Mouse (Mus musculus) embryonic facial prominence, embryonic 14.5 days (tissue): Measurements from ENCODE around the gene Abhd14a. TPM values are rescaled to one million over a fixed set of nuclear protein-coding genes. Genes with fewer than 3 reads are reported as not detected.

Experiments used
- ATAC-seq: fragments of 200-750 bp; cut with Nextera tagmentation; 2 replicates; pipeline ENCODE4 v1.8.0; 2017; ENCODE audit warnings: low read depth, moderate number of reproducible peaks, moderate TSS enrichment
- DNase-seq: peaks from one replicate; pipeline ENCODE4 v3.0.0-alpha.2; 2015; ENCODE audit warnings: low spot score
- H3K27ac ChIP-seq: fragments of 300-500 bp; sonication (generic); replicated peaks from 2 replicates; pipeline ENCODE4 v1.5.1; 2014; ENCODE audit warnings: low read depth, mild to moderate bottlenecking, low read length, moderate library complexity
- H3K27me3 ChIP-seq: fragments of 300-500 bp; sonication (generic); replicated peaks from 2 replicates; pipeline ENCODE4 v1.6.1; 2014; ENCODE audit warnings: low read length; ENCODE audit not compliant: control insufficient read depth, insufficient read depth
- H3K36me3 ChIP-seq: fragments of 300-500 bp; sonication (generic); 2 replicates; pipeline ENCODE4 v1.6.1; 2014; ENCODE audit warnings: low read length, mixed read lengths; ENCODE audit not compliant: control insufficient read depth, insufficient read depth
- H3K4me1 ChIP-seq: fragments of 300-500 bp; sonication (generic); 2 replicates; pipeline ENCODE4 v1.6.1; 2014; ENCODE audit warnings: antibody characterized with exemption, low read length; ENCODE audit not compliant: control insufficient read depth, insufficient read depth
- H3K4me2 ChIP-seq: fragments of 300-500 bp; sonication (generic); 2 replicates; pipeline ENCODE4 v1.6.1; 2014; ENCODE audit warnings: low read depth, mild to moderate bottlenecking, low read length, moderate library complexity, mixed read lengths
- H3K4me3 ChIP-seq: fragments of 300-500 bp; sonication (generic); 2 replicates; pipeline ENCODE4 v1.5.1; 2014; ENCODE audit warnings: low read depth, mild to moderate bottlenecking, low read length
- H3K9ac ChIP-seq: fragments of 300-500 bp; sonication (generic); 2 replicates; pipeline ENCODE4 v1.6.1; 2014; ENCODE audit warnings: low read depth, mild to moderate bottlenecking, low read length, moderate library complexity, mixed read lengths
- H3K9me3 ChIP-seq: fragments of 300-500 bp; sonication (generic); 2 replicates; pipeline ENCODE4 v1.6.1; 2016; ENCODE audit warnings: low read length; ENCODE audit not compliant: control insufficient read depth
- whole genome bisulfite sequencing: fragments of 180-500 bp; shearing (Covaris S2); extraction: QIAGEN DNeasy Blood & Tissue Kit; methylation state at CpG from one replicate; pipeline ENCODE4 v1.1.7; 2014; 5-methylcytosine and 5-hydroxymethylcytosine counted together
- polyA plus RNA-seq: library from polyadenylated mRNA; unstranded; fragments of >200 nt; fragmentation: Nextera tagmentation; extraction: Ambion mirVana; gene quantifications from 2 replicates; pipeline ENCODE4 v1.2.1, GENCODE M21; 2014

The Abhd14a gene
- polyA plus RNA-seq, 1 experiment from 2014 or later = 60.9 TPM

DNA sequence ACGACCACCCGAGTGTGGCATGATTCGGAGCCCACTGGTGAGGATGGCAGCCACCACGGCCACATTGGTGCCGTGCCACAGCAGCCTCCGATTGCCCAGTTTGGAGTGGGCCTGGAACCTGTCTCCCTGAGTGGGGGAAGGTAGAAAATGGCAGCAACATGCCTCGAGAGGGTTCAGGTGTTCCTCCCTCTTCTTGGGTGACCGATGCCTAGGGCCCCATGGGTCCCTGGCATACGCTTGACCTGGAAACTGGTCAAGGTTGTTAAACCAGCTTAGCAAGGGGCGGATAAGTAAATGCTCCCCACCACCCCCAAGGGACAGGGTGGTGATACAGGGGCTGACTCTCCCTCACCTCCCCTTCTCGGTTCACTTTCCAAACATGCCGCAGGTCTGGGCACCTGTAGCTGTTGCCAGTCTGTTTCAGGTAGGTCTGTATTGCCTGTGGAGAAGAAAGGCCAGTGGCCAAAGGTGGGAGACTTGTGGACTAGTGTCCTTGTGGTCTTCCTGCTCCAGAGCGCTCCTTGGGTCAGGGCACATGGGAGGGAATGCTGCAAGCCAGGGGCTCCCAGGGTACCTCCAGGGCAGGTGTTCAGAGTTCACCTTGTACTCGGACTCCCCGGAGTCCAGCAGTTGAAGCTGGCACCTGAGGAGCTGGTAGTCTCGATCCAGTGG lies 25.7 kb upstream of the Abhd14a start:
- ATAC-seq (no peak), DNase-seq (no peak)
- Histone ChIP-seq H3K4me1 (peaks cover 9% of the 10 kb centered on the region), H3K4me3 (no peak overlapping the region), H3K27me3 (no peaks in the 10 kb centered on the region), H3K4me2 (no peak overlapping the region), H3K9me3 (no peaks in the 10 kb centered on the region), H3K27ac (no peak overlapping the region), H3K36me3 (no peaks in the 10 kb centered on the region), H3K9ac (no peak overlapping the region)
- 88% methylated on average over 15 of the region's 16 CpGs for WGBS

DNA sequence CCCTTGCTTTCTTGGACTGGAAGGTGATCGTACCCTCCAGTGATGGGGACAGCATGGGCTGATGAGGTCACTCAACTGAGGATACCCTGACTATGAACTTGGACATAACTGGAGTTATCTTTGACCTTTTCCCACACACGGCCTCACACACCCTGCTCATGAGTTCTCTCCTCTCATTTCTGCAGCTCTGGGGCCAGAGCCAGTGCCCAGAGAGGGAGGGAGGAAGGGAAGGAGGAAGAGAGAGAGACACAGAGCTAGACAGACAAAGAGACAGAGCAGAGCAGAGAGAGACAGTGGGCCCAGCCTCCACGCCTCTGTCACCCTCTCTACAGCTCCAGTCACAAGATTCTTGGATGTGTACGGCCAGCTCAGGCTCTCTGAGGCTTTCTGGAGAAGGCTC lies 24.8 kb upstream of the Abhd14a start:
- ATAC-seq = no peak

DNA sequence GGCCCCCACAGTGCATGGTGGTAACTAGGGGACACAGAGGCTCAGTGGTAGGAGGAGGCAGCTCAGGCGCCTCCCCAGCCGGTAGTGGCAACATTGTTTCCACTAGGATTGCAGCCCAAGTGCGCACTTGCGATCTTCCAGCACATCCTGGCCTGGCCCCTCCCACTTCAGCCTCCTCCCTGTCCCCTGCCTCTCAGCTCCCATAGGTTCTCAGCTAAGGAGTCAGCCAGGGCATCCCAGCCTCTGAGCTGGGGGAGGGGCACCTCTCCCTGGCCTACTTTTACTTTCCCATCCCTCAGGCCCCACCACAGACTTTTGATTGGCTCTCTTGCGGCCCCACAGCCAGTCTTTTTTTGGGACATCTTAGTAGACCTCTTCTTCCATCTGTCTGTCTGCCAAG lies 24.4 kb upstream of the Abhd14a start:
- 10% methylated on average over 5 of the region's 5 CpGs for WGBS
- Histone ChIP-seq H3K27ac (no peak overlapping the region), H3K9ac (no peak overlapping the region)

More for the DNA sequence above, 24.8 kb upstream of the Abhd14a start:
- WGBS = 58% methylated on average over 4 of the region's 4 CpGs
- no peaks in the 10 kb centered on the region for H3K9me3 ChIP-seq
- H3K27me3 ChIP-seq = no peaks in the 10 kb centered on the region
- H3K36me3 ChIP-seq = no peaks in the 10 kb centered on the region
- peaks cover 5% of the 10 kb centered on the region; the same call in 1 of the 2 replicates for H3K4me1 ChIP-seq
- DNase-seq = no peak
- H3K4me2 ChIP-seq = no peak overlapping the region
- no peak overlapping the region for H3K9ac ChIP-seq
- no peak overlapping the region for H3K4me3 ChIP-seq
- H3K27ac ChIP-seq = peak overlapping the region; percentile 34; the same call in 1 of the 2 replicates

DNA sequence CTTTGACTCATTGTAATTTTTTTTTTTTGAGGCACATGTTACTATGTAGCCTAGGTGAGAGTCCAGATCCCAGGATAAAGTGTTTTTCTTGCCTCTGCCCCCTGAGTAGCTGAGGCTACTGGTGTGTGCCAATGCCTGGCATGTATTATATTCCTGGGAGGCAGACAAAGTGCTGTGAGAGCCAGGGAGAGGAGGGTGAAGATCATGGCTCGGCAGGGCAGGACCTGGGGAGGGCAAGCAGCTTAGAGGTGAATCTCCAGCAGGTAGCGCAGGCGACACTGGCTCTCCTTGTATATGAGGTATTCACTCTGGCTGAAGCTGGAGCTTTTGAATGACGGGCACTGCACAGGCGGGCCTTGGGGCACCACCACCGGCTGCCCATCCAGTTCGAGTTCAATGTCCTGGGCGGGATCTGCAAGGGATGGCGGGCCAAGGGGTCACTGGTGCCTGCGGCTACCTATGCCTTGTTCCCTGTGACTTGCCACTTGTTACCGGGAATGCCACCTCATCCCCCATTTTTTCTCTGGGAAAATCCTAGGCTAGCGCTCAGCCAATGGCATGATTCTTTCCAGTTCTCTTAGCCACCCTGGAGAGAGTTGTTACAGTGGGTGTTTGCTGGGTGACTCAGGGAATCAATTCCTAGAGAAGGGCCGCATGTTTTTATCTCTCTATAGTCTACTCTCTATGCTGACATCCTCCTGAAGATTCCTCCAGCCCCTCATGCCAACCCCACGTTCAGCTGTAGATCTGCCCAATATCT lies 23.7 kb upstream of the Abhd14a start:
- DNase-seq (no peak), ATAC-seq (no peak)
- H3K36me3 ChIP-seq = no peaks in the 10 kb centered on the region
- H3K9ac ChIP-seq = no peak overlapping the region
- peak overlapping the region; percentile 9; the same call in 1 of the 2 replicates for H3K4me2 ChIP-seq
- H3K27me3 ChIP-seq = no peaks in the 10 kb centered on the region
- peaks cover 5% of the 10 kb centered on the region; the same call in 1 of the 2 replicates for H3K4me1 ChIP-seq
- H3K9me3 ChIP-seq = no peaks in the 10 kb centered on the region
- no peak overlapping the region for H3K27ac ChIP-seq
- WGBS = 63% methylated on average over 14 of the region's 14 CpGs
- H3K4me3 ChIP-seq = no peak overlapping the region

More for the DNA sequence above, 24.4 kb upstream of the Abhd14a start:
- no peaks in the 10 kb centered on the region for H3K27me3 ChIP-seq
- H3K4me1 ChIP-seq = peaks cover 5% of the 10 kb centered on the region; the same call in 1 of the 2 replicates
- H3K9me3 ChIP-seq = no peaks in the 10 kb centered on the region
- no peaks in the 10 kb centered on the region for H3K36me3 ChIP-seq
- no peak overlapping the region for H3K4me3 ChIP-seq
- ATAC-seq (peak; percentile 16; the same call in 1 of the 2 replicates), DNase-seq (peak; percentile 77)
- peak overlapping the region; percentile 9; the same call in 1 of the 2 replicates for H3K4me2 ChIP-seq

DNA sequence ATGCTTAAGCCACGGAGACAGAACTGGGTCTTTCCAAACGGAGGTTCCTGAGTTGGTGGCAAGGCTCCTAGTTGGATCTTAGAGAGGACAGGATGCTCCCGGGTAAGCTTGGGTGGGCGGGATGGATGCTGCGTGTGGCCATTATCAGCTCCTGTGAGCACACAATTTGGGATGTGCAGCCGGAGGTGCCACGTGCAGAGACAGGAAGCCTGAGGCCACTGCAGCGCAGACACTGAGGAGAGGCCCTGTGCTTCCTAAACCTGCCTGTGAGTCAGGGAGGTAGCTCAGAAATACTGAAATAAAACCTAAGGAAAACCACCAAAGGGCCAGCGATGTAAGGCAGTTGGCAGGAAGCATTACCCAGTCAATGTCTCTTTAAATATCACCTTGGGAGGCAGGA lies 22.3 kb upstream of the Abhd14a start:
- ATAC-seq (no peak), DNase-seq (no peak)
- Histone ChIP-seq H3K27ac (no peak overlapping the region), H3K36me3 (no peaks in the 10 kb centered on the region), H3K4me2 (no peak overlapping the region), H3K9me3 (no peaks in the 10 kb centered on the region), H3K27me3 (no peaks in the 10 kb centered on the region), H3K4me1 (peaks cover 6% of the 10 kb centered on the region), H3K4me3 (no peak overlapping the region), H3K9ac (no peak overlapping the region)
- 61% methylated on average over 9 of the region's 9 CpGs for WGBS

DNA sequence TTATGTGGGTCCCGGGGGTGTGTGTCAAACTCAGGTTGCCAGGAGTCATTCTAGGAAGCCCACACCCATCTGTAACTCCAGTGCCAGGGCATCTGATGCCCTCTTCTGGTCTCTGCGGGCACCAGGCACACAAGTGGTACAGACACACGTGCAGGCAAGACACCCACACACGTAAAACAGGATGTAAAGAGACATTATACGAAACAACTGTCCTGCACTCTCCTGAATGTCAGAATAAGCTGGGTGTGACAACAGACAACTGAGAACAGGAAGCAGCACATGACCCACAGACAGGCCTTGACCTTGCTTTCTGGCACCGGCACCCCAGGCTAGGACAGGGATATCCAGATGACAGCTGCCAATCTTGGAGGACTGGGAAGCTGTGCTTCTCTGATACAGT lies 21.8 kb upstream of the Abhd14a start:
- Histone ChIP-seq H3K27ac (no peak overlapping the region), H3K4me1 (peaks cover 9% of the 10 kb centered on the region), H3K4me2 (no peak overlapping the region), H3K4me3 (no peak overlapping the region), H3K36me3 (no peaks in the 10 kb centered on the region), H3K9ac (no peak overlapping the region), H3K9me3 (no peaks in the 10 kb centered on the region), H3K27me3 (no peaks in the 10 kb centered on the region)
- 59% methylated on average over 6 of the region's 6 CpGs for WGBS
- DNase-seq (no peak), ATAC-seq (no peak)

DNA sequence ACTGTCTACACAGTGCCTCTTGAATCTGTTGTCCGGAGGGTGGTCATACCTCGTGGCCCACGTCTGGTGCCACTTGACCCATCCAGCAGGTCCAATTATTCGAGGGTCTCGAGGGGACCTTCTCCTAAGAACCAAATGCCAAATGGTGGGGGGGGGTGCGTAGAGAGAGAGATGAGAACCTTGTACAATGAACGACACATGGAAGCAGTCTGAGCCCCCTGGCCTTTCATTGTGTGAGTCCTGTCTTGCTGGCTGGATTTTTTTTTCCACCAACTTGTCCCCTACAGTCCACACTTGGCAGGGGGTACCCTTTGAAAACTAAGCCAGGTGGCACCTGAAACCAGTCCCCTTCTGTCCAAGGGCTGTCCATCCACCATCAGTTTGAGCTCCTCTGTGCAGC lies 20.3 kb upstream of the Abhd14a start:
- H3K4me3 ChIP-seq = no peak overlapping the region
- ATAC-seq (no peak), DNase-seq (no peak)
- H3K4me2 ChIP-seq = no peak overlapping the region
- H3K9me3 ChIP-seq = no peaks in the 10 kb centered on the region
- H3K27ac ChIP-seq = no peak overlapping the region
- peaks cover 9% of the 10 kb centered on the region for H3K4me1 ChIP-seq
- no peaks in the 10 kb centered on the region for H3K27me3 ChIP-seq
- H3K36me3 ChIP-seq = peaks cover 15% of the 10 kb centered on the region
- no peak overlapping the region for H3K9ac ChIP-seq
- WGBS = 81% methylated on average over 7 of the region's 7 CpGs

DNA sequence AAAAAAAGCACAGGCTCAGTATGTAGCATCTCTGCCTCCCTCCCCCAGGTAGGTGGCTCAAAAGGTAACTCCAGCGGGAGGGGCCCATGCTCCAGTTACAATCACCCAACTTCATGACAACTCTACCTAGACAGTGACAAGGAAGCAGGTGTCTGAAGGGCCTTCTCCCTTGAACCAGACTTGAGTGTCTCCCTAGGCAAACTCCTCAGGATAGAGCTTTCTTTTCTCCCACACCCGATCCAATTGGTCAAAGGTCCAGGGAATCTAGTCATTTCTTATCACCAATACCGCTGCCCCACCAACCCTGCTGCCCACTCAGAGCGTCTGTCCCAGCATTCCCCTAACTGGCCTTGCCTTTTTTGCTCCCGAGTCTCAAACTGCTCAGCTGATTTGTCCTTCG lies 19.2 kb upstream of the Abhd14a start:
- peaks cover 25% of the 10 kb centered on the region for H3K36me3 ChIP-seq
- no peak for ATAC-seq
- H3K4me2 ChIP-seq = no peak overlapping the region
- no peak for DNase-seq
- no peak overlapping the region for H3K9ac ChIP-seq
- WGBS = 89% methylated on average over 6 of the region's 6 CpGs
- H3K4me1 ChIP-seq = peaks cover 4% of the 10 kb centered on the region
- H3K9me3 ChIP-seq = no peaks in the 10 kb centered on the region
- H3K4me3 ChIP-seq = no peak overlapping the region
- H3K27me3 ChIP-seq = no peaks in the 10 kb centered on the region
- H3K27ac ChIP-seq = no peak overlapping the region
